Mouse (Mus musculus) spleen, postnatal 4 days (tissue): ENCODE measurements around the gene Nox3.

Source experiments
- DNase-seq, 2 experiments: peaks; one replicate each; pipeline ENCODE4 v3.0.0; 2022; ENCODE audit warnings: low spot score in 2 of 2

Gene Nox3

GRCm38 (mm10) chr17:3696161-3696560 is at the start of gene Nox3:
TSS of gene Nox3 (minus strand) at chr17:3696261.
- no peak for DNase-seq

GRCm38 (mm10) chr17:3744402-3744801 is 48.3 kb upstream of the Nox3 start:
- no peak for DNase-seq

- DNase-seq: no peak
These were observed 40.9 kb upstream of the Nox3 start for GRCm38 (mm10) chr17:3736936-3737335.

- DNase-seq: no peak
These were observed 38.2 kb upstream of the Nox3 start for GRCm38 (mm10) chr17:3734286-3734685.

- no peak for DNase-seq
These were observed 9.4 kb upstream of the Nox3 start for GRCm38 (mm10) chr17:3705350-3705930.

GRCm38 (mm10) chr17:3702320-3702719 is 6.3 kb upstream of the Nox3 start:
- DNase-seq: no peak

GRCm38 (mm10) chr17:3692817-3693216 is 3.2 kb downstream of the Nox3 start:
- DNase-seq: no peak

- no peak for DNase-seq
These were observed 5.4 kb downstream of the Nox3 start for GRCm38 (mm10) chr17:3690499-3691258.

GRCm38 (mm10) chr17:3683662-3684061 is 12.4 kb downstream of the Nox3 start:
- no peak for DNase-seq

GRCm38 (mm10) chr17:3669226-3669625 is 26.8 kb downstream of the Nox3 start:
- DNase-seq: no peak

- no peak for DNase-seq
These were observed 28.8 kb downstream of the Nox3 start for GRCm38 (mm10) chr17:3667287-3667686.

- no peak for DNase-seq
These were observed 30.7 kb downstream of the Nox3 start for GRCm38 (mm10) chr17:3665321-3665720.

- no peak for DNase-seq
These were observed 36.6 kb downstream of the Nox3 start for GRCm38 (mm10) chr17:3659497-3659896.

GRCm38 (mm10) chr17:3650377-3650776 is 45.7 kb downstream of the Nox3 start:
- peak in 1 of 2 experiments; percentile 18 for DNase-seq

- no peak for DNase-seq
These were observed 52.5 kb downstream of the Nox3 start for GRCm38 (mm10) chr17:3643582-3643981.

- DNase-seq: no peak
These were observed 54.6 kb downstream of the Nox3 start for GRCm38 (mm10) chr17:3641456-3641855.

- DNase-seq: no peak
These were observed 57.3 kb downstream of the Nox3 start for GRCm38 (mm10) chr17:3638757-3639156.

- no peak for DNase-seq
These were observed 63.6 kb downstream of the Nox3 start for GRCm38 (mm10) chr17:3632501-3632900.

- DNase-seq: no peak
These were observed 79.5 kb downstream of the Nox3 start for GRCm38 (mm10) chr17:3616329-3617216.

- DNase-seq: no peak
These were observed 80.5 kb downstream of the Nox3 start for GRCm38 (mm10) chr17:3615553-3615952.

- DNase-seq: no peak
These were observed 84.3 kb downstream of the Nox3 start for GRCm38 (mm10) chr17:3611781-3612075.

GRCm38 (mm10) chr17:3610928-3611780 is 84.9 kb downstream of the Nox3 start:
- DNase-seq: no peak
